In genomic region chr7:113154066-113154465, GRCm38 (mm10) we compare ENCODE assay signal across 28 mouse cellular contexts.
"Had no signal": no experiment of that assay in that cellular context is flagged by ENCODE, and none has a peak within 500 bp of the region (broad histone marks: within the 10 kb centered on the region; RNA-seq: fewer than 3 reads in every experiment).

No protein-coding gene starts in this region.

- H3K4me2 ChIP-seq: embryonic facial prominence, embryonic 12.5 days; embryonic facial prominence, embryonic 13.5 days; embryonic facial prominence, embryonic 15.5 days; forebrain, embryonic 12.5 days; forebrain, embryonic 13.5 days; forebrain, embryonic 15.5 days had no signal

- DNase-seq: cerebellum, adult 8-10 months; cerebellum, adult 9-10 months; cerebellum, adult 9-11 months; cerebellum, postnatal 10 days; cerebellum, postnatal 14 days; cerebellum, postnatal 25 days; cerebellum, postnatal 36 days; embryo, embryonic 11 days; forebrain, postnatal 0 days; gastrocnemius, adult 2 months; gastrocnemius, postnatal 10 days; gastrocnemius, postnatal 14 days; gastrocnemius, postnatal 25 days; gastrocnemius, postnatal 36 days; heart, adult 11 months; heart, adult 18-20 months; heart, adult 2 months had no signal

- H3K9ac ChIP-seq: embryonic facial prominence, embryonic 12.5 days; embryonic facial prominence, embryonic 13.5 days; embryonic facial prominence, embryonic 15.5 days; forebrain, embryonic 12.5 days; forebrain, embryonic 13.5 days; forebrain, embryonic 15.5 days; forebrain, postnatal 0 days had no signal

- H3K36me3 ChIP-seq: embryonic facial prominence, embryonic 10.5 days; embryonic facial prominence, embryonic 12.5 days; embryonic facial prominence, embryonic 13.5 days; embryonic facial prominence, embryonic 15.5 days; forebrain, embryonic 10.5 days; forebrain, embryonic 12.5 days; forebrain, embryonic 15.5 days had no signal

- ATAC-seq: forebrain, embryonic 13.5 days; forebrain, embryonic 14.5 days; forebrain, embryonic 15.5 days; forebrain, embryonic 16.5 days; forebrain, postnatal 0 days had no signal

- H3K4me3 ChIP-seq: embryonic facial prominence, embryonic 10.5 days; embryonic facial prominence, embryonic 12.5 days; embryonic facial prominence, embryonic 13.5 days; embryonic facial prominence, embryonic 15.5 days; erythroblast, embryonic 14.5 days; forebrain, embryonic 10.5 days; forebrain, embryonic 12.5 days; forebrain, embryonic 13.5 days; forebrain, embryonic 15.5 days; gastrocnemius, adult 2 months; heart, adult 2 months had no signal

- H3K9me3 ChIP-seq: embryonic facial prominence, embryonic 10.5 days; embryonic facial prominence, embryonic 12.5 days; embryonic facial prominence, embryonic 13.5 days; embryonic facial prominence, embryonic 15.5 days; forebrain, embryonic 10.5 days; forebrain, embryonic 12.5 days; forebrain, embryonic 13.5 days; forebrain, embryonic 15.5 days had no signal

- H3K27ac ChIP-seq: embryonic facial prominence, embryonic 10.5 days; embryonic facial prominence, embryonic 12.5 days; embryonic facial prominence, embryonic 13.5 days; embryonic facial prominence, embryonic 15.5 days; forebrain, embryonic 10.5 days; forebrain, embryonic 12.5 days; forebrain, embryonic 13.5 days; forebrain, embryonic 15.5 days; gastrocnemius, adult 2 months; heart, adult 2 months had no signal

- H3K27me3 ChIP-seq: embryonic facial prominence, embryonic 12.5 days; embryonic facial prominence, embryonic 13.5 days; embryonic facial prominence, embryonic 15.5 days; forebrain, embryonic 13.5 days; forebrain, embryonic 15.5 days had no signal
